Mouse (Mus musculus) cerebellum, adult 9-10 months (tissue): ENCODE results near the gene 1700020A23Rik.

Source experiments
- DNase-seq: peaks from one replicate; pipeline ENCODE4 v3.0.0; 2022

1700020A23Rik gene

DNA sequence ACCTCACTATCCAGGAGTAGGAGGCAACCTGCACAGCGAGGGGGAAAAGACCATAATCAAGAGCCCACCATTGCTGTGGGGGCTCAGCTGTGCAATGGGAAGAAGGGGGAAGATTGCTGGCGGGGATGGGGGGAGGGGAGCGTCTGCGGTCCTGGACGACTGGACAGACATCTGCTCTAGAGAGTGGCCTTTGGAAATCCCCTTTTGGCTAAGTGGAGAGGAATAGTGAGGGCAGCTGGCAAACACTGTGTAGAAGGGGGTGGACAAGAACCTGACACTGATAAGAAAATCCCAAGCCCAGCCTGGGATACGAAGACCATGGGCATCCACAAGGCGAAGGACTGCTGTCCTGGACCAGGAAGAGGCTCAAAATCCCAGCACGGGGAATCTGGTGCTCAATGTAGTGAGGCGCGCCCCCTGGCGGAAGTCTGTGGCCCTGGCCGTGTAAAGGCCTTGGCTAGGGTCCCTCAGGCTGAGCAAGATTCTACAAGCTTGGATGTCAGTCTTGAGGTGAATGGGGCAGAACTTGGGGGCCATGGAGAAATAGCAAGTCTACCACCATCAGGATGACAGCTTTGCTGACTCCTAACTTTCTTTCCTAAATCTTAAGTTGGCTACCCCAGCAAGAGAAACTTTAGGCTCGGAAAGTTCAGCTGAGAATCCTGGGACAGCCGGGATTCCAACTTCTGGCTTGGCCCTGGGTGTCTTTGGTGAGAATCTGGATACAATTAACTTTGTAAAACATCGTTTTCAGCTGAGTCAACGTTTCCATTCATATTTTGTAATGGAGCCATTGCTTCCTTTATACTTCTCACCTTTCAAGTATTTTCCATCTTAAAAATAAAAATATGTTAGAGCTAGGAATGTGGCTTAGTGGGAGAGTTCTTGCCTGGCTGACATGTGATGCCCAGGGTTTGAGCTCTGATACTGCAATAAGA is 6.8 kb downstream of the 1700020A23Rik start:
- DNase-seq: peak; percentile 85

GRCm38 (mm10) chr2:130412775-130413174 is 7.7 kb downstream of the 1700020A23Rik start:
- DNase-seq: no peak

- DNase-seq: no peak
Measured at GRCm38 (mm10) chr2:130414094-130414856, 9.2 kb downstream of the 1700020A23Rik start.

DNA sequence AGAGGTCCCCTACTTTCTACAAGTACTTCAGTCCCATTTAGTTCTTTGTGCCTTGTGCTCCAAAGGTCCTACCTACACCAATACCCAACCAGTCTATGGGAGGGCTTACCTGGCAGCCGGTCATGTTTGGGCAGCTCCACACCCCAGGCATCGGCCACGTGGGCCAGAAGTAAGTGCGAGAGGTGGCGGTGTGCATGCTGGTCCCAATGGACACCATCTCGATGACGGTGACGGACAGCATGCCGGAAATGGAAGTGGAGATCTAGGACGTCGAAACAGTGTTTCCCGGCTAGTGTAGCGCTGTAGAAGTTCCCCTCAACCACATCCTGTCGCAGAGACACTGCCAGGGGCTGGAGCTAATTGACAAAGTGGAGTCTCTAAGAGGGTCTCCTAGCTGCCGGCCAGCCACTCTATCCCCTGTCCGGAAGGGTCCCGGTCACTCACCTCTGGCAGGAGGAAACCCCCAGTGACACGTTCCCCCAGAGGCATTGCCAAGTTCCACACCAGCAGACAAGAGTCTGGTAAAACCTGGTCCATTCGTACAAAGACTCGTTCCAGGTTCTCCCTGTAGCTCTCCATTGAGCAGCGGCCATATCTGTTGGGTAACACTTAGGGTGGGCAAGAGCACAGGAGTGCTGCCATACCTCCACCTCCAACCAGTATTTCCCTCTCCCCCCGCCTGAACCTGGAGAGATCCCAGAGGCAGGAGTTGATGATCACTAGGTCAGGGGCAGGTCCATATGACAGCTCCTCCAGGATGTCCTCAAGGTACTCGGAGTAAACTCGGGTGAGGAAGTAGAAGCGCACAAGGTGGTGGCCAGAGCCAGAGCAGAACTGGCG is 16.9 kb downstream of the 1700020A23Rik start:
- peak; percentile 36 for DNase-seq

GRCm38 (mm10) chr2:130423397-130424125 is 18.5 kb downstream of the 1700020A23Rik start:
- DNase-seq: peak; percentile 86

DNA sequence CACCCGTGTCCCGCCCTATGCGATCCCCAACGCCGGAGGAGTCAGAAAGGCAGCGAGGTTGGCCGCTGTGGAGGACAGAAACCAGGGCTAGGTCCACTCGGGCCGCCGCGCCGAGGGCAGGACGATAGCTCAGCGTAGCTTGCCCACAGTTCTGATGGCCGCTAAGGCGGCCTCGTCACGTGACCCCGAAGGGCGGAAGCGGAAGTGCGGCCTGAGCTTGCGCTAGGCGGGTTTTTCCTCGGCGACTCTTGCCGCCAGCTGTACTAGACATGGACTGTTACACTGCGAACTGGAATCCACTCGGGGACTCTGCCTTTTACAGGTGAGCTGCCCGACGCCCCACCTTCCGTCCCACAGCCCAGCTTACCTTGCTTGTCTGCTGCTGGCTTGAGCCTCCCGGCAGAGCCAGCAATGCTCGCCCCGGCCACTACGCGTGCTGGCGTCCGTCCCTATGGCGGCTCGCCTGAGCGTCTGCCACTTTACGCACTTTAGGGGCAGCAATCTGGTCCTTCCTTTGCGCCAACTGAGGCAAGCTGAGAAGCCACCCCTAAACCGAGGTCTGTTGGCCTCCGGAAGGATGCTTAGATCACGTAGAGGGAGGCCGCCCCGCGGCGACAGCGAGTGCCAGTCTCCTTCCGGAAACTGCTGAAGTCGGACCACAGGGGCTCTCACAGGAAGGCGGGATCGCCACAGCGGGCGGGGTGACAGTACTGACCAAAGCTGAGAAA is 19.2 kb downstream of the 1700020A23Rik start, which contains the start of the genes Vps16 and Pced1a:
Gene Vps16, plus strand, starts transcription at position 214 of the 728 bp plus-strand sequence.
Gene Pced1a, minus strand, starts transcription at position 576 of the 728 bp plus-strand sequence.
- DNase-seq: peak; percentile 91

GRCm38 (mm10) chr2:130425112-130425511 is 20.1 kb downstream of the 1700020A23Rik start:
- no peak for DNase-seq

DNA sequence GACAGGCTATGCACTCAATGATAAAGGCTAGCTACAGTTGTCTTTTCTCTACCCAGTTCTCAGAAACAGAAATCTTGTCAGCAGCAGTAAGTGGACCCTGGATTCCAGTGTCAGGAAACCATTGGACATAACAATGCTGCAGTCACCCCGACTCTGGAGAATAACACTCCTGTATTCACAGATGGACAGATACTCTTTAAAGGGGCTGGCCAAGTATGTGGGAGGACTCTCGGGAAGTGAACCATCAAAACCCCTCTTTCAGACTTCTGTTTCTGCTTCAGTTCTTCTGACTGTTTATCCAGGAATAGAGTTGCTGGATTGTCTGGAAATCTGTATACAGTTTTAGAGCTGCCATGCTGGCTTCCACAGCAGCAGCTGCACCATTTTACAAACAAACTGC is 24.8 kb downstream of the 1700020A23Rik start:
- no peak for DNase-seq

- no peak for DNase-seq
Measured at GRCm38 (mm10) chr2:130430484-130430883, 25.4 kb downstream of the 1700020A23Rik start.

- no peak for DNase-seq
Measured at GRCm38 (mm10) chr2:130432157-130432556, 27.1 kb downstream of the 1700020A23Rik start.

DNA sequence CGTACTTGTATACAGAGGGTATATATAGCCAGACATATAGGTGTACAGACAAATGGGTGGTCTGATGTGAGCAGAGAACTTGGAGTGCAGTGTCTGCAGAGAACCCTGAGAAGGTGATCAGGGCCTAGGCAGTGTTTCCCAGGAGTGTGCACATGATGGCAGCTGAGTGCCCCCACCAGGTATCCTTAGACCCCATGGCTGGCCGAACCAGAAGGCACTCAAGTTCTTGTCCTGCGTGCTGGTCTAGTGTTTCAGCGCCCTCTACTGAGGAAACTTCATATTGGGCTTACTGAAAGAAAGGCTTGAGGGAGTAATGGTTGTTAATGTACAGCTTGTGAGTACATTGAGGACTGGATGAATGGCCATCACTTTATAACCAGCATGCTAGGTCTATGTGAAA is 28.1 kb downstream of the 1700020A23Rik start:
- peak; percentile 64 for DNase-seq

DNA sequence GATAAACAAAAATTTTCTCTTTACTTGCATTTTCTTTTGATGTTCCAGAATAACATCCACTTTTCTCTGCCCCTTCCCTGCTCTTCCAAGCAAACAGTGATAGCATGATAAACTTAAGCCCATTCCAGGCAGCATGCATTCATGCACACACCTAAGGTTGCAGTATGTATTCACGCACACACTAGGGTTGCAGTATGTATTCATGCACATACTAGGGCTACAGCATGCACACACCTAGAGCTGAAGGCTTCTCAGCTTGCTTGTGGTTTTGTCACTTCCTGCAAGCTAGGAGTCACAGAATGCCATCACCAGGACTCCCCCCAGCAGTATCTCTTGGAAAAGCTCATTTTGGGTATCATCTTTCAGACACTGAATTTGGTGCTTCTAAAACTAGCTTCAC is 31.7 kb downstream of the 1700020A23Rik start:
- no peak for DNase-seq

GRCm38 (mm10) chr2:130438861-130439260 is 33.8 kb downstream of the 1700020A23Rik start:
- DNase-seq: no peak

DNA sequence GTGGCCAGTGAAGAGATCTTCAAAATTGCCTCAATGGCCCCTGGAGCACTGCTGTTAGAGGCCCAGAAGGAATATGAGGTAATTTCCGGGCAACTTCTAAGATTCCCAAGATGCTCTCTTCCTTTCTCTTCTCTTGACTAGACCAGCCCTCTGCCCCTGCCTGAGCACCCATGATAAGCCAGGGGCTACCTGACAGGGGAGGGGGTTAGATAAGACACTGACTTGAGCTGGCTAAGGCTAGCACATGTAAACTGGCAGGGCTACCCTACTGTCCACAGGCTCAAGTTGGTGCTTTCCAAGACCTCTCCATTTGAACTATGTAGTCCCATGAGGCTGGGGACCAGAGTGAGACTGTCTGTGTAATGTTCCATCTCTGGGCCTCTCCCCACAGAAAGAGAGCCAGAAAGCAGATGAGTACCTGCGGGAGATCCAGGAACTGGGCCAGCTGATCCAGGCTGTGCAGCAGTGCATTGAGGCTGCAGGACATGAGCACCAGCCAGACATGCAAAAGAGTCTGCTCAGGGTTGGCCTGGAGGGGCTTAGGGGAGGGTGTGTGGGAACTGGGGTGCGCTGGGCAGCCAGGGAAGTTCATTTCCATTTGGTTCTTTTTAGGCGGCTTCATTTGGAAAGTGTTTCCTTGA is 34.9 kb downstream of the 1700020A23Rik start:
- no peak for DNase-seq

DNA sequence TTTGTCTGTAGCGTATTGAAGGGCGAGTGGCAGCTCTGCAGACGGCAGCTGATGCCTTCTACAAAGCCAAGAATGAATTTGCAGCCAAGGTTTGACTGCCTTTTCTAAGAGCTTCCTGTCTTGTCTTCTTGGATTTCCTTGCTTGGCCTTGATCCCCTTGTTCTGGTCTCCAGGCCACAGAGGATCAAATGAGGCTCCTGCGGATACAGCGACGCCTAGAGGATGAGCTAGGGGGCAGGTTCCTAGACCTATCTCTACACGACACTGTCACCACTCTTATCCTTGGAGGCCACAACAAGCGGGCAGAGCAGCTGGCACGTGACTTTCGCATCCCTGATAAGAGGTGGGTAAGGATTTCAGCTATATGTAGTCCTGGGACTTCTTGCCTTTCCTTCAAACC is 37.1 kb downstream of the 1700020A23Rik start:
- no peak for DNase-seq

- no peak for DNase-seq
Measured at GRCm38 (mm10) chr2:130448449-130448848, 43.4 kb downstream of the 1700020A23Rik start.

- DNase-seq: no peak
Measured at GRCm38 (mm10) chr2:130449021-130449793, 44.1 kb downstream of the 1700020A23Rik start.

DNA sequence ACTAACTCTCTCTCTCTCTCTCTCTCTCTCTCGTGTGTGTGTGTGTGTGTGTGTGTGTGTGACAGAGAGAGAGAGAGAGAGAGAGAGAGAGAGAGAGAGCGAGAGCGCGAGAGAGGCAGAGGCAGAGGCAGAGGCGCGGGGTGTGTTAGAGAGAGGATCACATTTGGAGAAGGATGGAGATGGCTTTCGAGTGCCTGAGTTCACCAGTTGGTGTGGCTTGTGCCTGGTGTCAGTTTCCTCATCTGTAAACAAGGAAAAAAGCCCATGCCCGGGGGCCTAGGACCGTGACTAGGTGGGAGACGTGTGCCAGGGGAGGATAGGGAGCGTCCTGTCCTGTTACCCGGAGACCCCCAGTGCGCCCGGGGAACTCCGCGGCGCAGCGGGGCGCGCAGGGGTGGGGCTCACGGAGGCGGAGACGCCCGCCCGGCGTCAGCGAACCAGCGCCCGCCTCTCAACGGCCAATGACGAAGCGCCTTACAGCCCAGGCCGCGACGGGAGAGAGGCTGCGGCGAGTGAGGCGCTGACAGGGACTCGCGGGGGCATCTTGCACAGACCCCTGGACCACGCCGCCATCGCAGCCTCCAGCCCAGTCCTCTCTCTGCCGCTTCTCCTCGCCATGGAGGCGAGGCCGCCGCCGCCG is 44.9 kb downstream of the 1700020A23Rik start, which contains the start of gene Ptpra:
Gene Ptpra, plus strand, starts transcription at position 485 of the 640 bp plus-strand sequence.
- DNase-seq: peak; percentile 88

DNA sequence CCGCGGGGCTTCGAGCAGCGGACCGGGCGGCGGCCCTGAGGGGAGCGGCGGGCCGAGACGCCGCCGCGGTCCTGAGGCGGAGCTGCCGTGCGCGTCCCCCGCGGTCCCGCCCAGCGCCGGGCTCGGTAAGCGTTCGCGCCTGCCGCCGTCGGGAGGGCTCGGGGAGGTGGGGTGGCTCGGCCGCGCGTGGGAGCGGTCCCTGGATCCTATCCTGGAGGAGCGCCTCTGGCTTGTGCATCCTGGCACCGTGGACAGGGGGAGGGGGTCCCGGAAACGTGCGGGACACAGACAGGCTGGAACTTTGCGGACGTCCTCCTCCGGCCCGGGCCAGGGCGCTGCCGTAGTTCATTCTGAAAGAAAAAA is 45.4 kb downstream of the 1700020A23Rik start:
- DNase-seq: peak; percentile 71
